Mouse (Mus musculus) limb, embryonic 14.5 days (tissue): ENCODE data around the gene Gltp. TPM values are rescaled to one million over a fixed set of nuclear protein-coding genes. Genes with fewer than 3 reads are reported as not detected.

ENCODE experiments used
- ATAC-seq: fragments of 200-750 bp; cut with Nextera tagmentation; 2 replicates; pipeline ENCODE4 v1.8.0; 2017; ENCODE audit warnings: low read depth, moderate number of reproducible peaks, moderate TSS enrichment; ENCODE audit not compliant: low FRiP score
- DNase-seq: peaks from one replicate; pipeline ENCODE4 v3.0.0-alpha.2; 2015; ENCODE audit warnings: low spot score
- H3K27ac ChIP-seq: fragments of 300-500 bp; sonication (generic); replicated peaks from 2 replicates; pipeline ENCODE4 v1.5.1; 2014; ENCODE audit warnings: low read depth, mild to moderate bottlenecking, low read length, moderate library complexity, mixed read lengths
- H3K27me3 ChIP-seq: fragments of 300-500 bp; sonication (generic); 2 replicates; pipeline ENCODE4 v1.6.1; 2014; ENCODE audit warnings: low read length, mixed read lengths; ENCODE audit not compliant: control insufficient read depth, insufficient read depth
- H3K36me3 ChIP-seq: fragments of 300-500 bp; sonication (generic); 2 replicates; pipeline ENCODE4 v1.6.1; 2014; ENCODE audit warnings: mild to moderate bottlenecking, low read length, moderate library complexity, mixed read lengths; ENCODE audit not compliant: control insufficient read depth, insufficient read depth
- H3K4me1 ChIP-seq: fragments of 300-500 bp; sonication (generic); 2 replicates; pipeline ENCODE4 v1.6.1; 2014; ENCODE audit warnings: antibody characterized with exemption, low read length, mixed read lengths; ENCODE audit not compliant: control insufficient read depth, insufficient read depth
- H3K4me2 ChIP-seq: fragments of 300-500 bp; sonication (generic); replicated peaks from 2 replicates; pipeline ENCODE4 v1.6.1; 2014; ENCODE audit warnings: low read depth, mild to moderate bottlenecking, low read length, moderate library complexity; ENCODE audit not compliant: severe bottlenecking
- H3K4me3 ChIP-seq: fragments of 300-500 bp; sonication (generic); replicated peaks from 2 replicates; pipeline ENCODE4 v1.5.1; 2014; ENCODE audit warnings: low read length
- H3K9ac ChIP-seq: fragments of 300-500 bp; sonication (generic); 2 replicates; pipeline ENCODE4 v1.6.1; 2014; ENCODE audit warnings: mild to moderate bottlenecking, low read depth, low read length, moderate library complexity; ENCODE audit not compliant: severe bottlenecking
- H3K9me3 ChIP-seq: fragments of 300-500 bp; sonication (generic); 2 replicates; pipeline ENCODE4 v1.6.1; 2016; ENCODE audit warnings: low read length; ENCODE audit not compliant: control insufficient read depth
- POLR2A ChIP-seq: fragments of 200-500 bp; IDR thresholded peaks from 2 replicates; pipeline ENCODE4 v1.8.0; 2012; ENCODE audit warnings: inconsistent platforms, mild to moderate bottlenecking, moderate library complexity, borderline replicate concordance; ENCODE audit not compliant: insufficient read depth, insufficient read length; ENCODE audit errors: extremely low read depth
- WGBS: fragments of 180-500 bp; shearing (Covaris S2); extraction: QIAGEN DNeasy Blood & Tissue Kit; methylation state at CpG from one replicate; pipeline ENCODE4 v1.1.7; 2014; 5-methylcytosine and 5-hydroxymethylcytosine counted together
- polyA plus RNA-seq, 2 experiments: library from polyadenylated mRNA; depleted of rRNA in 1 of 2; stranded (reverse) in 1 of 2; unstranded in 1 of 2; fragments of >200 nt; fragmentation: Nextera tagmentation in 1 of 2; extraction: Ambion mirVana in 1 of 2; gene quantifications; 2 replicates each; pipeline versions ENCODE4 v1.2.1 to v1.2.3; 2012 to 2014

Gene Gltp
- 132 and 144 TPM in 2 replicates for polyA plus RNA-seq (2012; rRNA removed)
- 229 and 289 TPM in 2 replicates for polyA plus RNA-seq (2014; fragmentation: Nextera tagmentation; extraction: Ambion mirVana)

DNA sequence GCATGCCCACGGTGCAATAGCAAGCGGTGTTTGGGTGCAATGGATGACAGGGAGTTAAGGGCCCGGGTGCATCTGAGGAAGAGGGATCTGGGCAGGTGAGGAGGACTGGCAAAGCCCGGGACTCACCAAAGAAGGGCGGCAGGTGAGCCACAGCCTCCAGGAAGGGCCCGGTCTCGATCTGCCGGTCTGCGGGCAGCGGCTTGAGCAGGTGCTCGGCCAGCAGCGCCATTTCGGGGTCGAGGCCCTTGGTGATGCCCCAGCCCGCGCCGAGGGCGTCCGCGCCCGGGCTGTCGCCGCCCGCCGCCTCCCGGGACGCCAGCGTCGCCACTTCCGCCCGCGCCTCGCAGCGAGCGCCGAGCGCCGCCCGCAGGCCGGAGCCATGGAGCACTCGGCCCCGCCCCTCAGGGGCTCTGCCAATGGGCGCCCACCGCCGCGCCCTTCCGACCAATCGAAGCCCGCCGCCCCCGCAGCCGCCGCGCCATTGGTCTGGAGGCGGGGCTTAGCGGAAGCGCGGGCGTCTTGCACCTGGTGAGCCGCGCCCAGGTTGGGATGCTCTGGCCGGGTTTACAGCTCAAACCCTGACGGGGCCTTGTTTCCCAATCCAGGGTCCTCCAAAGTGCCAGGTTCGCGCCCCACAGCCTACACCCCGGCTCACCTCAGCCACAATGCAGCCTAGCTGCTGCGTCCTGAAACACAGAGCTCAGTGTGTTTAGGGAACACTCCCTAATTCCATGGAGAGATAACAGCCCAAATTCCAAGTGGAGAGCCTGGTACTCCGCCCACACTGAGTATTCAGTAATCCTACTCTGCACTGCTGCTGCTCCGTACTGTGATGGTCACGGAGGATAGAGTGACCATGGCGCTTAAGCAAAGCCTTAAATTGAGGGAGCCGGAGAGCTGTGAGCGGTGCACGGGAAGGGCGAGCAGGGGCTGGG is at the start of gene Gltp:
Gene Gltp (minus strand): TSS at position 352 of the 935 bp plus-strand sequence.
- Histone ChIP-seq H3K27me3 (no peaks in the 10 kb centered on the region), H3K27ac (no peak within 1 kb of the TSS), H3K9me3 (no peaks in the 10 kb centered on the region), H3K36me3 (no peaks in the 10 kb centered on the region), H3K4me2 (peak within 1 kb of the TSS; percentile 87), H3K4me1 (peaks cover 5% of the 10 kb centered on the region; the same call in 1 of the 2 replicates), H3K4me3 (peak within 1 kb of the TSS; percentile 75), H3K9ac (peak within 1 kb of the TSS; percentile 80)
- WGBS: 8% methylated on average over 38 of the region's 75 CpGs
- peak; percentile 95 for DNase-seq
- 0 out of 2 replicates have a peak, but pooled peaks have one; percentile 38 for TF ChIP-seq POLR2A
- peak; percentile 97 for ATAC-seq

DNA sequence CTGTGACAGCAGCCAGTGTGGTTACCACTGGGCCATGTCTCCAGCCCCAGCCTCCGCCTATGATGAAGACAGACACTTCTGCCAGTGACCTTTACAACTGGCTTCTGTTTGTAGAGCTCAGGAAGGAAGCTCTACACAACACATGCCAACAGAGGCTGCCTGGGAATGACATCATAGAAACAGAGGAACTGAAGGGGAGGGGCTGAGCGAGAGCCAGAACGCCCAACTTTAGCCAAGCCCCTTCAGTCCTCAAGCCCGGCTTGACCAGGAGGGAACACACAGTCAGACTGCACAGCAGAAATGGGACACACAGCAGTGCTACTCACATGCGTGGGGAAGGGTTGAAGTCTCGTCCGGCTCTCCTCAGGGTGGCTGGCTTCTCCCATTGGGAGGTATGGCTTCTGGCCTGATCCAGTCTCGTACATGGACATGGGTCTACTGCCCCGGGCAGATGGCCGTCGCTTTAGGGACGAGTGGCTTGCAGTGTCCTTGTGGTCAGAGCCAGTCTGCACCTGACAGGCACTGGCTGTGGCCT is 48.0 kb upstream of the Gltp start:
- peaks cover 95% of the 10 kb centered on the region for H3K36me3 ChIP-seq
- 87% methylated on average over 12 of the region's 12 CpGs for WGBS
- H3K4me1 ChIP-seq: no peaks in the 10 kb centered on the region
- no peak overlapping the region for H3K4me3 ChIP-seq
- no peaks in the 10 kb centered on the region for H3K27me3 ChIP-seq
- no peaks in the 10 kb centered on the region for H3K9me3 ChIP-seq
- no peak overlapping the region for H3K27ac ChIP-seq
- DNase-seq (peak; percentile 20), ATAC-seq (no peak)
- H3K9ac ChIP-seq: no peak overlapping the region
- no peak for TF ChIP-seq POLR2A
- no peak overlapping the region for H3K4me2 ChIP-seq

DNA sequence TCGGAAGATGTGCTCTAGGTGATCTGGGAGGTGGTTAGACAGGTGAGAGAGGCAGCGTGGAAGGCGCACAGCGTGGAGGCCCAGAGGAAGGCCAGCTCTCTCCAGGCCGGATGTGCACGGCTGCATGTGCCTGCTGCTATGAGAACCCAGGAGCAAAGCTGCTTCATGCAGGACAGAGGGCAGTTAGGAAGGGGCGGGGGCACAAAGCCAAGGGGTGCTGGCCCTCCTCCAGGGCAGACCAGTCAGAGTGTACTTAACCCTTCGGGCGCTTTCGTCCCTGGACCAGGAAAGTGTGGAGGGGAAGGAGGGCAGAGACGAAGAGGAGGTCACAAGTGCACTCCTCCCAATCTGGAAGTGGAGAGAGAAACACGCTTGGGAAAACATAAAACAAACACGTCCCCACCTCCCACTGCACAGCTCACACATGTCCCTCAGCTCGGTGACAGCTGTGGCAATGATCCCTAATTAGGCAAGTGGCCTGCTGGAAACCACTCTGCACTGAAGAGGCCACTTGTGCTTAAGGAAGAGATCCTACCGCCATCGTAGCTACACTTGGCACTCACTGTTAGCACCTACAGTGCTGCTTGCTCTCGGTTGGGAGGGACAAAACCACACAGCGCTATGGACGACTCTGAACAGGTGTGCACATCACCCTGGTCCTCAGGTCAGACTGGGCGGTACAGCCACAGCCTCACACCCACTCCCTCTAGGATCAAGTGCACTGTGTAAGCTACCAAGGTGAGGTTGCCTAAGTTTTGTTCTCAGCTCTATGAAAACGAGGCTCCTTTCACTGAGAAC is 46.5 kb upstream of the Gltp start:
- ATAC-seq (no peak), DNase-seq (no peak)
- Histone ChIP-seq H3K27ac (no peak overlapping the region), H3K4me2 (no peak overlapping the region), H3K9me3 (no peaks in the 10 kb centered on the region), H3K36me3 (peaks cover 95% of the 10 kb centered on the region), H3K4me1 (no peaks in the 10 kb centered on the region), H3K4me3 (no peak overlapping the region), H3K27me3 (no peaks in the 10 kb centered on the region), H3K9ac (no peak overlapping the region)
- 86% methylated on average over 21 of the region's 21 CpGs for WGBS
- TF ChIP-seq POLR2A: no peak

DNA sequence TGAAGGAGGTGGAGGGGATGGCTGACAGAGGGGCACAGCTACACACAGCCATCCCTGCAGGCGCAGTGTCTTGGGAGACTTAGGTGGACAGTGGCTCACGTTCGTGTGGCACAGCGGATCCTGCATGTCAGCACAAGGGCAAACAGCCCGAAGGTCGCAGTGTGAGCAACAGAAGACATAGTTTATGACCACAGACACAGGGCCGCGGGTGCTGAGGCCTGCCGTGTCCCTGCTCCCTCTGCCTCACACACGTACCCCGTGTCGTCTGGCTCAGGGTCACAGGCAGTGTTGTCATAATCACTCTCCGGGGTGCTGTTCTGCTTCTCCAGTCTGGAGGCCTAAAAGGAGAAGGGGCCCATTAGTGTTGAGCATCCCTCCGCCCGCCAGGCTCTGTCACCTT is 42.8 kb upstream of the Gltp start:
- peaks cover 97% of the 10 kb centered on the region for H3K36me3 ChIP-seq
- DNase-seq (no peak), ATAC-seq (no peak)
- H3K27ac ChIP-seq: no peak overlapping the region
- no peak overlapping the region for H3K4me2 ChIP-seq
- H3K4me1 ChIP-seq: no peaks in the 10 kb centered on the region
- no peak for TF ChIP-seq POLR2A
- H3K4me3 ChIP-seq: no peak overlapping the region
- no peaks in the 10 kb centered on the region for H3K27me3 ChIP-seq
- no peaks in the 10 kb centered on the region for H3K9me3 ChIP-seq
- 91% methylated on average over 15 of the region's 15 CpGs for WGBS
- no peak overlapping the region for H3K9ac ChIP-seq

DNA sequence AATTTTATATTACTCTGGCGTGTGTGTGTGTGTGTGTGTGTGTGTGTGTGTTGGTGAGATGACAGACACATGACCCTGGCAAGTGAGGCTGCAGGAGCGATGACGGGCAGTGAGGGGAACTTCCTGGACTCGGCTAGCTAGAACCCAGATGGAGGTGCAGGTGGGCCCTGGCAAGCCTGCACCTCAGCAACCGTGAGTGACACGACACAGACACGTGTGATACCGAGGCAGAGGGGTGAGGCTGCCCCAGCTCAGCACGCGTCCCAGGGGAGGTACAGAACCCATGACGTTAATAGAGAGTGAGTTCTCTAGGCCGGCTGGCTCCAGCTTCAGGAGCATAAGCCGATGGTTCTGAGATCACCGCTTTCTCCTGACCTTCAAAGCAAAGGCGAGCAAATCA is 41.2 kb upstream of the Gltp start:
- no peak for DNase-seq

More for the DNA sequence above, 41.2 kb upstream of the Gltp start:
- ATAC-seq: no peak
- H3K27ac ChIP-seq: no peak overlapping the region
- no peak overlapping the region for H3K4me3 ChIP-seq
- H3K27me3 ChIP-seq: no peaks in the 10 kb centered on the region
- no peaks in the 10 kb centered on the region for H3K4me1 ChIP-seq
- no peak overlapping the region for H3K4me2 ChIP-seq
- H3K9ac ChIP-seq: no peak overlapping the region
- WGBS: 86% methylated on average over 15 of the region's 15 CpGs
- no peak for TF ChIP-seq POLR2A
- H3K36me3 ChIP-seq: peaks cover 94% of the 10 kb centered on the region
- H3K9me3 ChIP-seq: no peaks in the 10 kb centered on the region
